Mouse (Mus musculus) monocyte, adult 5-6 weeks (primary cell): ENCODE data around the gene Mcm5. TPM values are rescaled to one million over a fixed set of nuclear protein-coding genes. Genes with fewer than 3 reads are reported as not detected.

Experiments used
- ATAC-seq: fragments of 153-309, 156-312 bp; replicated peaks from 2 replicates; pipeline ENCODE4 v1.8.0; 2017; ENCODE audit warnings: mild to moderate bottlenecking; ENCODE audit not compliant: low TSS enrichment, insufficient number of reproducible peaks, severe bottlenecking, poor library complexity, low FRiP score
- total RNA-seq: library from RNA; stranded (forward); fragments of 200-1000, 200-491, 200-594 nt; gene quantifications from 3 replicates; pipeline ENCODE4 v1.2.3, GENCODE M21; 2017

The Mcm5 gene
- total RNA-seq, 1 experiment from 2014 or later: 30.7 TPM

GRCm38 (mm10) chr8:75090781-75091365 lies 18.5 kb upstream of the Mcm5 start:
- no peak for ATAC-seq

GRCm38 (mm10) chr8:75093399-75094156 lies 15.8 kb upstream of the Mcm5 start, which contains the start of gene Hmox1:
Gene Hmox1, plus strand, starts transcription at chr8:75093621.
- peak; percentile 82 for ATAC-seq

- no peak for ATAC-seq
Measured at GRCm38 (mm10) chr8:75102956-75103355, 6.4 kb upstream of the Mcm5 start.

GRCm38 (mm10) chr8:75103376-75103878 lies 5.9 kb upstream of the Mcm5 start:
- ATAC-seq: no peak

GRCm38 (mm10) chr8:75108527-75109235 lies 688 bp upstream of the Mcm5 start:
- ATAC-seq: peak; percentile 79

GRCm38 (mm10) chr8:75110093-75110492 lies 724 bp downstream of the Mcm5 start:
- ATAC-seq: no peak

- ATAC-seq: no peak
Measured at GRCm38 (mm10) chr8:75118505-75118904, 9.1 kb downstream of the Mcm5 start.

GRCm38 (mm10) chr8:75119287-75119686 lies 9.9 kb downstream of the Mcm5 start:
- no peak for ATAC-seq

- ATAC-seq: peak; percentile 82
Measured at GRCm38 (mm10) chr8:75119747-75120146, 10.4 kb downstream of the Mcm5 start.

- ATAC-seq: no peak
Measured at GRCm38 (mm10) chr8:75127406-75127805, 18.0 kb downstream of the Mcm5 start.

GRCm38 (mm10) chr8:75132485-75132884 lies 23.1 kb downstream of the Mcm5 start:
- ATAC-seq: no peak

GRCm38 (mm10) chr8:75133399-75133798 lies 24.0 kb downstream of the Mcm5 start:
- no peak for ATAC-seq

- no peak for ATAC-seq
Measured at GRCm38 (mm10) chr8:75134603-75135391, 25.4 kb downstream of the Mcm5 start.

- ATAC-seq: no peak
Measured at GRCm38 (mm10) chr8:75135756-75136155, 26.4 kb downstream of the Mcm5 start.

GRCm38 (mm10) chr8:75136256-75136655 lies 26.9 kb downstream of the Mcm5 start:
- ATAC-seq: no peak

GRCm38 (mm10) chr8:75137536-75137935 lies 28.2 kb downstream of the Mcm5 start:
- ATAC-seq: no peak

- 0 out of 2 replicates have a peak, but pooled peaks have one; percentile 30 for ATAC-seq
Measured at GRCm38 (mm10) chr8:75150911-75151610, 41.7 kb downstream of the Mcm5 start.

- no peak for ATAC-seq
Measured at GRCm38 (mm10) chr8:75151743-75152142, 42.4 kb downstream of the Mcm5 start.
